Mouse (Mus musculus) CD4-positive helper T cell, adult 2 months (primary cell): ENCODE data around the gene Alkbh3.

Experiments
- DNase-seq: peaks from one replicate; pipeline ENCODE4 v3.0.0-alpha.2; 2012; ENCODE audit warnings: low read depth, missing footprints, low spot score

Gene Alkbh3

DNA sequence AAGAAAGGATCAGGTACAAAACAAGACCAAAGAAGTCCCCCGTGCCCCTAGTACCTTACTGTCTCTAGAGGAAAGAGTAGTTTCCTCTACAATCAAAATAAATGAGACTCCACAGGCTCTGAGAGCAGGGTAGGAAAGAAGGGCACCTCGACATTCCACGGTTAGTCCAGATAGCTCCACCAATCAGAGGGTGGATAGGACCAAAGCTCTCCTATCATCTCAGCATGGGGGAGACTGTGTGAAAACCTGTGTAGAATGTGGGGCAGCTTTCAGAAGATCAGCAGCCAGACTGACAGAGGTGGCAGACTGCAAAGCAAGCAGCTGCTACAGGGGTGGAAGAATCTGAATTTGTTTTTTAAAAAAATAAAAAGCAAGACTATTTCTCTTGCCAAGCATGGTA is 17.8 kb downstream of the Alkbh3 start:
- DNase-seq = no peak

DNA sequence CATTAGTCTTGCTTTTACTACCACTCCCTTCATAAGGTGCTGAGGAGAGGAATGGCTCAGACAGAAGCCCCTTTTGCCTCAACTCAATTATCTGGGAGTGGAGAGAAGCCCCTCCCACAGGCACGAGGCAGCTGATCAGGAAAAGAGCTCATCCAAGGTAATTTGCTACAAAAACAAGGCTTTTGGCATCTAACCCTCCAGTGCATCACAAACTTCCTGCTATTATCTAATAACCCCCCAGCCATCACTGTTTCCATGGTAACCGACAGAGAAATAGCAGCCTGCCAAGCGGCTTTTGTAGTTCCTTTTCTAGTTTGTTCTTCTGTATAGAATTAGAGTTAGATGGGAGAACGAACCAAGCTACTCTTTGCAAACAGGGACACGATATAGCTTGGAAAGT is 18.3 kb downstream of the Alkbh3 start:
- DNase-seq = no peak

DNA sequence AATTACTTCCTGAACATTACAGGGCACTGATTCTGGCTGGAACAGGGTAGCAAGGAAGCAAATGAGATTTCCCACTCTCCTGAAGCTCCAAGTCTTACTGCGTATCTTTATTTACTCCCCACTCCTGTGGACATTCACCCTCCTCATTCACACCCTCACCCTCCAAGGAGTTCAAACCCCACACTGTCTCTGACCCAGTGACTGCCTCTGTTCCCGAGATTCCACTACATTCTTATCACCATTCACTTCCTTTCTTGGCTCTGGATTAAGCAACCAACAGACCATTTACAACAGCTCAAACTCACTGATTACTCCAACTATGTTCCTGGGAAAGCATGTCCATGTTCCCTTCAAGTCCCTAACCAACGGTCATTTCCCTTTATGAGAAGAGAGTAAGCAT is 19.3 kb downstream of the Alkbh3 start:
- DNase-seq = no peak

DNA sequence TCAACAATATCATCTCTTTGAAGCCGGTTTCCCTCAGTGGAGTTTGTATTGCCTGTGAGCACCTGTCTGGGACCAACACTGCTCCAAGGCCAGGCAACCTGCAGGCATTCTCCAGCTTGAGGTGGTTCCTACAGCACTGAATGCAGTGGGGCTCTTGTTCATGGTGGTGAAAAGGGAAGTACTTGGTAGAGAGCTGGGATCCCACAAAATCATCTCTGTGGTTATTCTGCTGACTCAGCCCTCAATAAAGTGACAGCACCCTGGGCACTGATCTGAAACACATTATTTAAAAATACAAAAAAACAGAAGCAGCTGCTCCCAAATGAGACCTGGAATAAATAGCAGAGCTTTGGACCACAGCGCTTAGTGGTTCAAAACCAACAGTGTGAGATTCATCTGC is 22.2 kb downstream of the Alkbh3 start:
- no peak for DNase-seq

DNA sequence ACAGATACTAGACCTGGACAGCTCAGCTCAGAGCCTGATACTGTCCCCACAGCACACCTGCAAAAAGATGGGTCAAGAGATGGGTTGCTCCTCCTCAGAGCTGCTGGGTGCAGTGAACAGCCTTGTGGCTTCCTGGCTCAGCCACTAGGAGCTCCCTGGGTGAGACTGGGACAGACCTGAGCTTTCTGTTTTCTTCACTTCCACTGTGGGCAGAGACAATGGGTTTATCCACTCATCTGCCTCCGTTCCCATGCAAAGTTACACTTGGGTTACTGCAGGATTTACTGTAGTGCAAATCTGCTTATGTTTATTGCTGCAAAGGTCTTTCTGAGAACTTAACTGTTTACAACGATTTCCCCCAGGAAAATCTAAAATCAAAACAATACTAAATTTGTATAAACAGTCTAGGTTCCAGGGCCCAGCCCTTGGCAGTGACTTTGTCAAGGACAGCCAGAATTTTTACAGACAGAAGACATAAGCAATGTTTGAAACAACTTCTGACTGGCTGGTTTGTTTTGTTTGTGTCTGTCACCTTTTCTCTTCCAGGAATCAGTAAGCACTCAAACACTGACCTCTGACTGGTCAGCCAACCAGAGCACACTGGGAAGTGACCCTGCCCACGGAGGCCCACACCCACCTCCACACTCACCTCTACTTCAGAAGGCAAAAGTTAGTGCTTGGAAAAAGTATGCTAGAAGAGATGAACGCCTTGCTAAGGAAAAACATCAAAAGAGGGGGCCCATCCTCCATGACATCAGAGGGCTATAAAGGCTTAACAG is 28.0 kb downstream of the Alkbh3 start:
- DNase-seq = no peak

DNA sequence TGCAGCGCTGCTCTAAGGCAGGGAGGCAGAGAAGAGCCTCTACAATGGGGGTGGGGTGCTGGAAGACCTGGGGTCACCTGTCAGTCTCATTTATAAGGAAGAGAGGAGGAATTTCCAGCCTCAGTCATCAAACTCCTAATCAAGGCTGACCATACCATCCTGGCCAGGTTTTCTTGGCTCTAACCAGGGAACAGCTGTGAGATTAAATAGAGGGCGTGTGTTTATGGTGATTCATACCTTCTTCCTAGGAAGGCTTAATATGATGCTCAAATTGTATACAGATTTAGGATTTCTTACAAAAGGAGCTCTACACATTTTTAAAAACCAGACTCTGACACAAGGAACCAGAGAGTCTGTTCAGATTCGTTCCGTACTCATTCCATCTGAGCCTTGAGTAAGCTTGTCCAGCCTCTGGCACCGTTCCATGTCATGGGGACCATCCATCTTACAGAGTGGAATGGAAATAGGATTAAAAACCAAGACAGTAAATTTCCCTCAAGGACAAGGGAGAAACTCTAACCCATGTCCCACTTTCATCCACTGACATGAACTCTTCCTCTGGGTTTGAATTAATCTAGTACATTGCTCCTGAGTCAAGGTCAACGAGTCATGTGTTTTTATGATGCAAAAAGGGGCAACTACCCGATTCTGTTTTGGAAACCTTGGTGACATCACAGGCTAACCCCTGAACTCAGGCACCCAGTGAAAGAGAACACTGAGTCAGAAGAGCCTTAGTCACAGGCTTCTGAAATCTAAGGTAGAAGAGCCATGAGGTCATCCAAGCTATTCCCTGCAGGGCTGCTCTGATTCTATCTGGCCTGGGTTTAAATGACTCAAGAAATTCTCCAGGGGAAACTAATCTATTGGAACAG is 31.1 kb downstream of the Alkbh3 start:
- DNase-seq = no peak

DNA sequence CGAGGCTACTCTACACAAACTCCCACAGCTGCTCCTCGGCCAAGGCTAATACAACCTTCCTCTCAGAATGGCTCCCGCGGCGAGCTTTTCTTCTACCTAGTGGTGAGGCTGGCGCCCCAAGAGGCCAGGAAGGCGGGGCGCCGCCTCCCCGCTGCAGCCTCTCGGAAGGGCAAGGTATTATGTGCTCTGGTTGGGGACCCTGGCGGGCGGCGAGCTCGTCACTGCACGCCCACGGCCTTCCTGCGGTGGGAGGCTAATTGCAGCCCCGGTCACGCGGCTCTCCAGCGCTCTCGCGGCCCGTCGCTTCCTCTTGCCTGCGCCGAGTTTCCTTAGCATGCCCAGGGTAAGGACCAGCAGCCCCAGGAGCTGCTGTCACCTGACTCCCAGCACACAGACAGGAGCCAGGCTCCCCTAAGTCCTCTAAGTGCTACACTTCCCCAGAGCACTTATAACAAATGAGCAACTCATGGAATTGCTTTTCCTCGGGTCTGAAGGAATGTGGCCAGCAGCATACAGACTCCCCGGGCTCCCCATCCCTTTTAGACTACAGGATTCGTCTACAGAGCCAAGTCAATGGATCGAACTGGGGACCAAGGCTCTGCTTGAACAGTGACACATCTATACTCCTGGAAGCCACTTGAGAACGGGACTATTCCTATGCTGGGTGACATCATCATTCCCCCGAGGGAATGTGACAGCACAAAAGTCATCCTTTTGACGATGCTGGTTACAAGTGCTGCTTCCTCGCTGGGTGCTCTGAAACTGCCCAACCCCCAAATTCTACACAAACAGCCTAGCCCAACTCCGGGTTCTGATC is 34.0 kb downstream of the Alkbh3 start:
- peak; percentile 73 for DNase-seq

DNA sequence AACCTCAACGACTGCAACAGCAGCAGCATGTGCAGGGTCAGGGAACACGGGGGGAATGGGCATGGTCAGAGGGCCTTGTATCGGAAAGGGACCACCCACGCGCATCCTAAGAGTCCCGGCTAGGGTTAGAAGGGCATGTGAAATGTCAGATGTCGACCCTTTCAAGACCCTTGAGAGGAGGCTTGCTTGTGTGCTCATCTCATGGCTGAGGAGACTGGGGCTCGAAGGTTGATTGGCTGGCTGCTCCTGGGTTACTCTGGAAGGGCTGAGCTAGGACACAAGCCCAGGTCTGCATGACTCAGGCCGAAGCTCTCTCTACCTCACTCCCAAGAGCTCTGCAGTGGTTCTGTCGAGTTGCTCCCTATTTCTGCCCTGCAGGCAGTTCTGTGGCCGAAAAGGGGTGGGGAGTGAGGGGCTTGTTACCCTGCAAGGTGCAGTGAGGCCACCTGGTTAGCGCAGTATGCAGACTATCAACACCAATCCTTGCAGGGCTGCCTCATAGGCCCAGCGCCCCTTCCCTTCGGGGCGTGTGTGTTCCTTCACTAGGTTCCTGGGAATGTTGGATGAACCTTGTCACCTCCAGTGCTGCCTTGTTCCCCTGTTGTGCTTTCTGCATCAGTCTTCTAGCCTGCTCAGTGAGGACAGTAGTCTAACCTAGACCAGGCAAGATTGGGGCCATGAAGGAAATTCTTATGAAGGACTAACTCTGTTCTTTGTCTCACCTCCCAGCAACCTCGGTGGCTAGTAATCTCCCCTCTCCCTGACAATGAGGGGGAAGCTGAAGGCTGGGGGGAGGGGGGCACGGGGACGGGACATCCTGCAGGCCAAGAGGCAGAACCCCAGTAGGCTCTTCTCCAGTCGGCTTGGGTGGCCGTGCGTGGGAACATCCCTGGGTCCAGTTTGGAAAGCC is 34.8 kb downstream of the Alkbh3 start:
- no peak for DNase-seq

DNA sequence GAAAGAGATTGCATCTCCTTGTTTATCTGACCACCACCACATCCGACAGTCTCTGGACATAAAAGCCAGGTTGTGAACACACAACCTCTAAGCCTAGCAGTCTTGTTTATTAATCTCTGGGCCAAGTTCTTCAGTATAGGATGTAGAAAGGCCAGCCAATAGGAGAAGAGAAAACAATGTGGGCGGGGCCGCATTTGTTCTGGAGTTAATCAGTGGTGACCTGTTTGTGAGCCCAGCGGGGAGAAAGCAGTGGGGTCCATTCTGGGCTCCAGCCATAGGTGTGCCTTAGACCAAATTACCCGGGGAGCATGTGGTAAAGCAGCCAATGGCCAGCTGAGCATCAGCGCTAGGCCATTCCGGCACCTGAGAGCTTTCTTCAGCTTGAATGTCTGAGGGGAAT is 35.6 kb downstream of the Alkbh3 start:
- DNase-seq = no peak

DNA sequence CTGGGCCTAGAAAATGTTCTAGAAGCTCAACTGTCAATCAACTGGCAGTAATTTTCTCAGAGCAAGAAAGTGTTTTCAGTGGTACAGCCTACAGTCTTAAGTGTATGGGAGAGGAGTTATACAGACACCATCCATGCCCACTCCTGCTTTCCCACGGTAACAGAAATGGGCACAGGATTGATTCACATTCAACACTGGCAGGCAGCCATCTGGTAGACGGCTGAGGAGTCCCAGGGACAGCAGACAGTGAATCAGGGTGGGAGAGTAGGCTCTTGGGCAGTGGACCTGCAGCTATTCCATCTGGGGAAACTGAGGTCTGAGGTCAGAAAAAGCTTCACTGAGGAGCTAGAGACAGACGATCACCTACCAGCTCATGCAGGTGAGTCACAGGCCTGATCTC is 39.0 kb downstream of the Alkbh3 start:
- DNase-seq = no peak

DNA sequence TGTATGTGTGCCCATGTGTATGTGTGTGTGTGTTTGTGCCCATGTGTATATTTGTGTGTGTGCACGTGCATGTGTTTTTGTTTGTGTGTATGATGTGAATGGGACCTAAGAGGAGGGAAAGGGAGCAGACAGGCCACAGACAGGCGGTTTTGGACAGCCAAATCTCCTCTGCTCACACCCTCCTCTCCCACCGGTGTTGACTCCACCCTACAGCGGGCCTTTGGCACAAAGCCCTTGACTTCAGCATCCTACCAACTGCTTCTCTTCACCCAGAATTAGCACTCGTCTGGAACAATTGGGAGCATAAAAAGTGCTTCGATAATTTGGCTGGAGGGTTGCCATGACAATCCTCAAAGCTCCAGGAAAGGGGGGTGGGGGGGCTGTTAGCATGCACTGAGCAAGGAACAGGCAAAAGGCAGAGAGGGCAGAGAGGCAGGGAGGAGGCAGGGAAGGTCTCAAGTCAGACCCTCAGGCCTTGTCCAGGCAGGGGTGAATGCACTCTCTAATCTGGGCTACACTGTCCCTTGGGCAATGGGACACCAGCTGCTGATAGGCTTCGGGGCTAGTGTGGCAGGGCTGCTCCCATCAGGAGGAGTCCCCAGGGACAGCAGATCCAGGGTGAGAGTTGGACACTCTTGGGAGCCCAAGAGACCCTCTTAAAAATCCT is 46.0 kb downstream of the Alkbh3 start:
- DNase-seq = no peak

DNA sequence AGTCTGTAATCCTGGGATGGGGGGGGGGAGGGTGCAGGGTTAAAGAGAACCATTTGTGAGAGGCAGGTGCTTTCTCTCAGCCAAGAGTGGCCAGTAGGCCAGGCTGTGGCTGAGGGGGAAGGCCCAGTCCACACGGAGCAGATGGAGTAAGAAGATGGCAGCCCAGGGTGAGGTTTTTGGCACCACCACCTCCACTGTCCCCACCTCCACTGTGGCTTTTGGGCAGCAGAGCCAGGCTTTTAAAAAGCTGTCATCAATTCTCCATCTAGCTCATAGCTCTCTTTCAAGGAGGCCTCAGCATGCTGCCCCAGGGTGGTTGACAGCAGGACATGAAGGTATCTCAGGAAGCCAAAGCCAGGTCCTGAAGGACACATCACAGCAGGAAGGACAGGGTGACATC is 46.8 kb downstream of the Alkbh3 start:
- DNase-seq = no peak

DNA sequence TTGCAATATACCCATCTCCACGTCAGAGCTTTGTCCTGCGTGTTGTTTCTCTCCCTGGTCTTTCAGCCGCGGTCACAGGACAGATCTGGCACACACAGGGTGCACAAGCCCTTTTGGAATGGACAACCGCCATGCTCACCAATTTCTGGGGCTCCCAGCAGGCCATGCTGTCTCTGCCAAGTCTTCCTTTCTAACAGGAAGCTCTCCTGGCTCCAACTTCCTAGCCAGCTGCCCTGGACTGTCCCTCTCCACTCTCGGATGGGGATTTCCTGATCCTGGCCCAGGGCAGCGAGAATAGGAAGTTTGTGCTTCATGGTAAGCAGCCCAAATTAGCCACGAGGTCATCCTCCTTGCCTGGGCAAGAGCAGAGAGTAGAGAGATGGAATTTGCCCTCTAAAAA is 48.9 kb downstream of the Alkbh3 start:
- no peak for DNase-seq

DNA sequence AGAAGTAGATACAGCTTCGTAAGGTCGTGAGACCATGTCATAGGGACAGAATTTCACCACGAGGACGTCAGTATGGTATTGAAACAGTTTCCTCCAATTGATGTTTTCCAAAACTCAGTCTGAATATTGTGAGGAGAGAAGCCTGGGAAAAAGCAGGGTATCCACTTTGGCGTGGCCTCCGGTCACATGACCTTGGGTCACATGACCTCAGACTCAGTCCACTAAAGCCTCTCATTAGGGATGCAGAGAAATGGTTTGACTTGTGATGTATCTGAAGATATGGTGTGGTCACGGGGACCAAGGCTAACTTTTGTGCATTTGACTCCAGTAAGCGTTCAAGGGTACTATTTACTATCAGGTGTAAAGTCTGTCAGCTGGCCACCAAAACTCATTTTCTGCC is 51.3 kb downstream of the Alkbh3 start:
- DNase-seq = no peak

DNA sequence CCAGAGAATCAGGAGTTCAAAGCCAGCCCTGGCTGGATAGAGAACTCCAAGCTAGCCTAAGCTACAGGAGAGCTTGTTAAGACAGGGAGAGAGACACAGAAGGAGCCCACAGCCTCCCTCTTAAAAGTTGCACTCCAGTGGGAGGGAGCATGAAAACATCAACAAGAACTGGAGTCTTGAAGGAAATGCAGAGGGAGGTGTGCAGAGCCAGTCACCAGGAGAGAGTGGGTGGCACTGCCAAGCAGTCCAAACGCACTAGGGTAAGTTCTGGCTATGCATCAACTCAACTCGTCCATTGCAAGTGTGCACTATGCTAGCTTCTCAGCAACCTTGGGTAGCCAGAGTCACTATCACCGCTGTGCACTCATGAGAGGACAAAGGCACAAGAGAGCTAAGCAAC is 52.4 kb downstream of the Alkbh3 start:
- no peak for DNase-seq

DNA sequence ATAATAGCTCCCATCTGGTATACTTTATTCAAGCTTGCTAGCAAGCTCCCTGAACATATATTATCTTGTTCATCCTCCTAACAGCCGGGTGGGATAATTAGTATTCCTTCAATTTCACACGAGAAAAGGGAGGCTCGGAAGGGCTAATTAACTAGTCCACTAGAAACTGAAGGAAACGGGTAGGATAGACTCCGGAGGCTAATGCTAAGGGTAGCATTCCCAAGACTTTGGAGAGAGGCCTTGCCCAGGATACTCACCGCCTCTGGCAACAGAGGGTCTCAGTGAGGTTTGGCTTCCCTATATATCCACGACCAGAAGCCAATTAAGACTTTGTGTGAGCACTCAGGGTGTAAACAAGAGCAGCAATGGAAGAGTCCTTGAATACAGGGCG is 52.8 kb downstream of the Alkbh3 start:
- DNase-seq = no peak

DNA sequence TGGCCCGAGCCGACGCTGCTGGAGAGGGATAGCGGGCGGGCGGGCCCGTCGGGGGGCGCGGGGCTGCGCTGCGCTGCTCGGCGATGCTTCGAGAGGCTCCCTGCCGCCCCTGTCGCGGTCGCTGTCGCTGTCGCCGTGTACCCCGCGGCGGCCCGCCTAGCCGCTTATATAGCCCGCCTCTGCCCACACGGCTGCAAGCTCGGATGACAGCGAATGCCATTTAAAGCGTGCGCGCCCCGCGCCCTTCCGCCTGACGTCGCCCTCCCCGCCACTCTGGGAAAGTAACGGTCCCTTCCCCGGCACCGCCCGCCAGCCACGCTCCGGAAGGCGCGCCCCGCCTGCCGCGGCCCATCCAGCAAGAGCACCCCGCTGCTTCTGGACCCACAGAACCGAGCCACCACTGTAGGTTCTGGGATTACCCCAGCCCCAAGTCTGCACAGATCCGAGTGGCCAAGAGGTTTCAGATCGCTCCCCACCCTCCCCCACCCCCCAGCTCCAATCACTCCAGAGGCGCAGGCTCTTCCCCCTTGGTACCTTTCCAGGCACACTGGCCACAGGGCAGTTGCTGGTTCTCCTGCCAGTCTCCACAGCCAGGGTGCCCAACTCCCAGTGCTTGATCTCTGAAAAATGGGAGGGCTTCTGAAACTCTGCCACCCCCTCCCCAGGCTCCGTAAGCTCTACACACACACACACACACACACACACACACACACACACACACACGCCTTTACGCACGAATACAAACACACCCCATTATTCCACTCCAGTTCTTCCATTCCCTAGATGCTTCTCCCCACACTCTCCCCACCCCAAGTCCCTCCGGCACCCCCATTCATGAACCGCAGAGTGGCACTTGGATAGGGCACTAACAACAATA is 53.5 kb downstream of the Alkbh3 start, which contains the start of gene Gm13889:
Gene Gm13889 (minus strand): TSS at position 294 of the 877 bp plus-strand sequence.
- peak; percentile 14 for DNase-seq

DNA sequence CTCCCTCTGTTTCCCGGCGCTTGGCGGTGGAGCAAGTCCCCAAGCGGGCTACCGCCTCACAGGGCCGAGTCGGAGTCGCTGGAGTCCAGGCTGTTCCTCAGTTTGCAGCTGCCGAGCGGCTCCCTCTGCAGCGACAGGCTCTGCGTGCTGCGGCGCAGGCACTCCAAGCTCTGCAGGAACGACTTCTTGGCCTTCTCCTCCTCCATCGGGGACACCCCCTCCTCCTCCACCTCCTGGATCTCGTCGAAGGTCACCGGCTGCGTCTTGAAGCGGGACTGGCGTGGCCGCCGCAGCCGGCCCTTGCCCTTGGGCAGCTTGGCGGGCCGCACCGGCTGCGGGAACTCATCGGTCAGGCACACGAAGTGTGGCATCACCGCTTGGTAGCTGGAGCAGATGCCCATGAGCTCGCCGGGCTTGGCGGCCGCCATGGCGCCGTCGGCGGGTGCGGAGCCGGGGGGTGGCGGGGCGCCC is 54.2 kb downstream of the Alkbh3 start:
- no peak for DNase-seq

DNA sequence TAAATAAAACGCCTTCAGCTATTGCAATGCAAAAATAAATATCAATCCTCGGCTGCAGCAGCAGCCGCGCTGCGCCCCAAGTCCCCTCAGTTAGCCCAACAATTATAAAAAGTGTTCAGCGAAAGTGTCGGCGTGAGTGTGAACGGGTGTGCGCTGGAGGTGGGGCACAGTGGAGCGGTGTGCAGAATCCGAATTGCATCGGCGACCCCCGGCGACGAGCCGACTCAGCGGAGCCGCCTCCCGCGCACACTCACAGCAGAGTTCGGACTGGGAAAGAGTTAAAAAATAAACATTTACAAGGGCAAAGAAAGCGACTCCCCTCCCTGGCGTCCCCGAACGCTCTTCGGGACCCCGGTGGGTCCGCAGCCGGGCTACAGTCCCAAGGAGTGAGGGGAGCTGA is 54.7 kb downstream of the Alkbh3 start:
- DNase-seq = no peak
